Mouse (Mus musculus): ENCODE measurements around the gene Rbm7. TPM values are rescaled to one million over a fixed set of nuclear protein-coding genes. Genes with fewer than 3 reads are reported as not detected.

Rbm7 gene
- 89.2 TPM for total RNA-seq (2023)

DNA sequence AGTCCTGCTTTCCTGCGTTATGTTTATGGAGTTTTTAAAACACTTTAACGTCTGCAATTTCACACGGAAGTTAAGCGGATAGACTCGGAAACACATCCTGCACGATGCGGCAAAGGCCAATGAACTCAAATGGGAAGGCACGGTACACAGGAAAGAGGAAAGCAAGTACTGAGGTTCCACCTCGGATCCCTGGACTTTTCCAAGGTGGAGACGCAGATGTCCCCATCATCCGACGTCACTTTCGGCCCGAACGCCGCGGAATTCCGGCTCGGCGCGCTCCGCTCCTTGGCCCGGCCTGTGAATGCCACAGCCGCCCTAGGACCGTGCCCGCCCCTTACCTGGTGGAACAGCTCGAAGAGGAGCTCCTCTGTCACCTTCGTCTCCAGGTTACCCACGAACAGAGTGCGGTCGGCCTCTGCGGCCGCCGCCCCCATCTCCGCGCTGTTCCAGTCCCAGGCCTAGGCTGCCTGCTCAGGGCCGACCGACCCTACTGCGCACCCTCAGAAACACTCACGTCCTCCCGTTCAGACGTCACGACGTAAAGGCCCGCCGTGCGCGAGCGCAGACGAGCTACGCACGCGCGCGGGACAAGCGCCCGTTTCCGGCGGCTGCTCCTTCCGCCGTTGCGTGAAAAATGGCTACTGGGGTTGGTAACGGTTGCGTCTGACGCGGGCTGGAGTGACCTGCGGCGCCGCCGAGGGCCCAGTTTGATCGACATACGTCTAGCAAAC lies at the start of gene Rbm7, which contains the start of gene Gm5617:
Gene Rbm7, minus strand, starts transcription at position 483 of the 731 bp plus-strand sequence.
Gene Gm5617, plus strand, starts transcription at position 626 of the 731 bp plus-strand sequence.

DNA sequence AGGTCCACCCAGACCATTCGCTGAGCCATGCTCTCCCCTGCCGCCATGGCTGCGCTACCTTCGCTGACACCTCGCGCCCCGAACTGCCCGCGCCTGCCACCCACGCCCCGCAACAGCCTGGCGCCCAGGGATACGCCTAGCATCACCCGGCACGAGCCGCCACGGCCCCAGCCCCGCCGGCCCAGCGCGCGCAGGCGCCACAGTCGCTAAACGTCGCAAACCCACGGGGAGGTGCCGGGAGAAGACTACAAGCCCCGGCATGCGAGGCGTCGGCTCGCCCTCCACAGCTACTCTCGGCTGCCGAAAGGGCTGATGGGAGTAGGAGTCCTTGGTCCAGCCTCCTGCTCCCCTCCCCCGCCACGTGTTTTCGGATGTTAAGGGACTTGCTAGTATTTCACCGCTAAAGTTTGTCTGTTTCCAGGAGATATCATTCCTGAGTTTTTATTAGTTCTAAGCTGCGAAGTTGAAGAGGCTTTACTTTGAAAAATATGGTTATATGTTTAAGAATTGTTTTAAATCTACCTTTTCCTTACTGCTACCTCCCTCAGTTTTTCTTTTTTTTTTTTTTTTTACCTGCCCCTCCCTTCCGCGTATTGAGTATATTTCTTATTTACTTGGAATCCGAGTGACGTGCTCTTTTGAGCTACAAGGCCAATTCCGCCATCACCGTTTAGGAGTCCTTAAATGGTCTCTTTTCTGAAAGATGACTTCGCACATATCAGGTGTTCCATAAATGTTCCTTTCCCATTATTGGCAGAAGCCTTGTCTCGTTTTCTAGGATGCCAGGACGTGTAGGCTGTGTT lies 14.5 kb downstream of the Rbm7 start, which contains the start of gene Rexo2:
Gene Rexo2, minus strand, starts transcription at position 213 of the 803 bp plus-strand sequence.

Other genes starting within 250 kb of the Rbm7 start
- 5.1 TPM for gene Nxpe2, start 141.8 kb downstream of the Rbm7 start, total RNA-seq (2023)
- 85.8 TPM for gene Rexo2, start 14.7 kb downstream of the Rbm7 start, total RNA-seq (2023)
- gene Gm5617, start 143 bp upstream of the Rbm7 start, total RNA-seq (2023), result 23.4 TPM
- gene Nnmt, start 109.9 kb upstream of the Rbm7 start, total RNA-seq (2023), result not detected